Mouse (Mus musculus) limb, embryonic 10.5 days (tissue): ENCODE data around the gene Elp4. TPM values are rescaled to one million over a fixed set of nuclear protein-coding genes. Genes with fewer than 3 reads are reported as not detected.

Experiments
- DNase-seq: peaks from one replicate; pipeline ENCODE4 v3.0.0-alpha.2; 2017; ENCODE audit warnings: low spot score
- H3K27ac ChIP-seq: fragments of 300-500 bp; sonication (generic); 2 replicates; pipeline ENCODE4 v1.5.1; 2016; ENCODE audit warnings: mild to moderate bottlenecking
- H3K27me3 ChIP-seq: fragments of 300-500 bp; sonication (generic); 2 replicates; pipeline ENCODE4 v1.6.1; 2016; ENCODE audit warnings: low read depth, mild to moderate bottlenecking; ENCODE audit not compliant: poor library complexity, severe bottlenecking
- H3K36me3 ChIP-seq: fragments of 300-500 bp; sonication (generic); 2 replicates; pipeline ENCODE4 v1.6.1; 2016; ENCODE audit warnings: mild to moderate bottlenecking, moderate library complexity
- H3K4me1 ChIP-seq: fragments of 300-500 bp; sonication (generic); 2 replicates; pipeline ENCODE4 v1.6.1; 2016
- H3K4me3 ChIP-seq: fragments of 300-500 bp; sonication (generic); 2 replicates; pipeline ENCODE4 v1.5.1; 2016; ENCODE audit warnings: mild to moderate bottlenecking, moderate library complexity
- H3K9me3 ChIP-seq: fragments of 300-500 bp; sonication (generic); replicated peaks from 2 replicates; pipeline ENCODE4 v1.6.1; 2016; ENCODE audit warnings: mild to moderate bottlenecking
- WGBS: fragments of 180-500 bp; shearing (Covaris S2); methylation state at CpG from one replicate; pipeline ENCODE4 v1.1.7; 2016; 5-methylcytosine and 5-hydroxymethylcytosine counted together
- polyA plus RNA-seq: library from polyadenylated mRNA; unstranded; fragments of >200 nt; fragmentation: Nextera tagmentation; extraction: Ambion mirVana; gene quantifications from 2 replicates; pipeline ENCODE4 v1.2.1, GENCODE M21; 2016

The Elp4 gene
- 39.2 and 48.7 TPM in 2 replicates for polyA plus RNA-seq

- peak within 1 kb of the TSS; percentile 92 for H3K4me3 ChIP-seq
- H3K27ac ChIP-seq: peak within 1 kb of the TSS; percentile 92
- DNase-seq: peak; percentile 93
- peaks cover 8% of the 10 kb centered on the region; the same call in 1 of the 2 replicates for H3K4me1 ChIP-seq
- H3K27me3 ChIP-seq: no peaks in the 10 kb centered on the region
- under 1% methylated on average over 39 of the region's 39 CpGs for WGBS
- peaks cover 7% of the 10 kb centered on the region; the same call in 1 of the 2 replicates for H3K36me3 ChIP-seq
- no peaks in the 10 kb centered on the region for H3K9me3 ChIP-seq
Observed at GRCm38 (mm10) chr2:105903896-105904756, at the start of gene Elp4, which contains the start of gene Immp1l. Gene Elp4, minus strand, starts transcription at chr2:105904564. Gene Immp1l, plus strand, starts transcription at chr2:105904638.

GRCm38 (mm10) chr2:105953862-105954261, 49.5 kb upstream of the Elp4 start:
- 88% methylated on average over 4 of the region's 4 CpGs for WGBS
- H3K9me3 ChIP-seq: no peaks in the 10 kb centered on the region
- no peak for DNase-seq
- H3K4me3 ChIP-seq: no peak overlapping the region
- no peaks in the 10 kb centered on the region for H3K27me3 ChIP-seq
- H3K4me1 ChIP-seq: no peaks in the 10 kb centered on the region
- H3K36me3 ChIP-seq: peaks cover 6% of the 10 kb centered on the region; the same call in 1 of the 2 replicates
- H3K27ac ChIP-seq: no peak overlapping the region

- no peaks in the 10 kb centered on the region for H3K27me3 ChIP-seq
- H3K27ac ChIP-seq: no peak overlapping the region
- no peaks in the 10 kb centered on the region for H3K4me1 ChIP-seq
- peaks cover 7% of the 10 kb centered on the region; the same call in 1 of the 2 replicates for H3K36me3 ChIP-seq
- H3K9me3 ChIP-seq: no peaks in the 10 kb centered on the region
- 96% methylated on average over 1 of the region's 1 CpGs for WGBS
- no peak for DNase-seq
- no peak overlapping the region for H3K4me3 ChIP-seq
Observed at GRCm38 (mm10) chr2:105951350-105951940, 47.1 kb upstream of the Elp4 start.

- H3K4me3 ChIP-seq: no peak overlapping the region
- no peaks in the 10 kb centered on the region for H3K4me1 ChIP-seq
- H3K9me3 ChIP-seq: no peaks in the 10 kb centered on the region
- H3K36me3 ChIP-seq: peaks cover 7% of the 10 kb centered on the region; the same call in 1 of the 2 replicates
- no peak overlapping the region for H3K27ac ChIP-seq
- WGBS: 93% methylated on average over 2 of the region's 2 CpGs
- H3K27me3 ChIP-seq: no peaks in the 10 kb centered on the region
- DNase-seq: no peak
Observed at GRCm38 (mm10) chr2:105950131-105950530, 45.8 kb upstream of the Elp4 start.

- Histone ChIP-seq H3K9me3 (no peaks in the 10 kb centered on the region), H3K4me1 (no peaks in the 10 kb centered on the region), H3K27ac (no peak overlapping the region), H3K4me3 (no peak overlapping the region), H3K27me3 (no peaks in the 10 kb centered on the region), H3K36me3 (no peaks in the 10 kb centered on the region)
- DNase-seq: no peak
- 71% methylated on average over 5 of the region's 5 CpGs for WGBS
Observed at GRCm38 (mm10) chr2:105917623-105918346, 13.4 kb upstream of the Elp4 start.

GRCm38 (mm10) chr2:105916671-105917070, 12.3 kb upstream of the Elp4 start:
- H3K4me1 ChIP-seq: no peaks in the 10 kb centered on the region
- H3K4me3 ChIP-seq: no peak overlapping the region
- no peaks in the 10 kb centered on the region for H3K36me3 ChIP-seq
- no peaks in the 10 kb centered on the region for H3K27me3 ChIP-seq
- H3K9me3 ChIP-seq: no peaks in the 10 kb centered on the region
- WGBS: 95% methylated on average over 1 of the region's 1 CpGs
- H3K27ac ChIP-seq: no peak overlapping the region
- DNase-seq: no peak

GRCm38 (mm10) chr2:105913655-105914366, 9.4 kb upstream of the Elp4 start:
- Histone ChIP-seq H3K4me3 (no peak overlapping the region), H3K4me1 (no peaks in the 10 kb centered on the region), H3K27me3 (no peaks in the 10 kb centered on the region), H3K36me3 (peaks cover 11% of the 10 kb centered on the region), H3K27ac (no peak overlapping the region), H3K9me3 (no peaks in the 10 kb centered on the region)
- DNase-seq: no peak
- 94% methylated on average over 6 of the region's 6 CpGs for WGBS

GRCm38 (mm10) chr2:105910611-105911010, 6.2 kb upstream of the Elp4 start:
- no peak for DNase-seq
- no peak overlapping the region for H3K27ac ChIP-seq
- no peaks in the 10 kb centered on the region for H3K27me3 ChIP-seq
- no peaks in the 10 kb centered on the region for H3K9me3 ChIP-seq
- H3K36me3 ChIP-seq: peaks cover 18% of the 10 kb centered on the region
- H3K4me3 ChIP-seq: no peak overlapping the region
- WGBS: 93% methylated on average over 3 of the region's 3 CpGs
- H3K4me1 ChIP-seq: peaks cover under 1% of the 10 kb centered on the region; the same call in 1 of the 2 replicates

GRCm38 (mm10) chr2:105908351-105908750, 4.0 kb upstream of the Elp4 start:
- Histone ChIP-seq H3K27me3 (no peaks in the 10 kb centered on the region), H3K9me3 (no peaks in the 10 kb centered on the region), H3K27ac (no peak overlapping the region), H3K36me3 (peaks cover 18% of the 10 kb centered on the region), H3K4me1 (peaks cover 8% of the 10 kb centered on the region; the same call in 1 of the 2 replicates), H3K4me3 (no peak overlapping the region)
- WGBS: 91% methylated on average over 5 of the region's 5 CpGs
- no peak for DNase-seq

- H3K4me3 ChIP-seq: peak overlapping the region; percentile 92
- no peak for DNase-seq
- H3K36me3 ChIP-seq: peaks cover 7% of the 10 kb centered on the region; the same call in 1 of the 2 replicates
- WGBS: 2% methylated on average over 12 of the region's 12 CpGs
- peaks cover 8% of the 10 kb centered on the region; the same call in 1 of the 2 replicates for H3K4me1 ChIP-seq
- H3K9me3 ChIP-seq: no peaks in the 10 kb centered on the region
- H3K27me3 ChIP-seq: no peaks in the 10 kb centered on the region
- H3K27ac ChIP-seq: peak overlapping the region; percentile 92
Observed at GRCm38 (mm10) chr2:105904757-105905146, 388 bp upstream of the Elp4 start.

GRCm38 (mm10) chr2:105890816-105891215, 13.5 kb downstream of the Elp4 start:
- peaks cover 44% of the 10 kb centered on the region for H3K36me3 ChIP-seq
- H3K4me3 ChIP-seq: no peak overlapping the region
- no peak for DNase-seq
- H3K27ac ChIP-seq: no peak overlapping the region
- H3K27me3 ChIP-seq: no peaks in the 10 kb centered on the region
- no peaks in the 10 kb centered on the region; the same call in 1 of the 2 replicates for H3K9me3 ChIP-seq
- no peaks in the 10 kb centered on the region for H3K4me1 ChIP-seq

- no peak for DNase-seq
- no peak overlapping the region for H3K4me3 ChIP-seq
- H3K4me1 ChIP-seq: no peaks in the 10 kb centered on the region
- no peaks in the 10 kb centered on the region for H3K27me3 ChIP-seq
- H3K27ac ChIP-seq: no peak overlapping the region
- H3K36me3 ChIP-seq: peaks cover 5% of the 10 kb centered on the region
- 97% methylated on average over 1 of the region's 1 CpGs for WGBS
- H3K9me3 ChIP-seq: no peaks in the 10 kb centered on the region
Observed at GRCm38 (mm10) chr2:105873403-105873802, 31.0 kb downstream of the Elp4 start.
